Mouse (Mus musculus) bone marrow macrophage, adult 2 months (primary cell): ENCODE measurements around the gene Cyp26c1.

ENCODE experiments used
- CTCF ChIP-seq: IDR thresholded peaks from 2 replicates; pipeline ENCODE4 v1.5.1; 2012; ENCODE audit warnings: low read depth, mild to moderate bottlenecking, low read length, moderate library complexity
- POLR2A ChIP-seq: IDR thresholded peaks from 2 replicates; pipeline ENCODE4 v1.6.1; 2012; ENCODE audit warnings: mild to moderate bottlenecking, low read depth, low read length, borderline replicate concordance

DNA sequence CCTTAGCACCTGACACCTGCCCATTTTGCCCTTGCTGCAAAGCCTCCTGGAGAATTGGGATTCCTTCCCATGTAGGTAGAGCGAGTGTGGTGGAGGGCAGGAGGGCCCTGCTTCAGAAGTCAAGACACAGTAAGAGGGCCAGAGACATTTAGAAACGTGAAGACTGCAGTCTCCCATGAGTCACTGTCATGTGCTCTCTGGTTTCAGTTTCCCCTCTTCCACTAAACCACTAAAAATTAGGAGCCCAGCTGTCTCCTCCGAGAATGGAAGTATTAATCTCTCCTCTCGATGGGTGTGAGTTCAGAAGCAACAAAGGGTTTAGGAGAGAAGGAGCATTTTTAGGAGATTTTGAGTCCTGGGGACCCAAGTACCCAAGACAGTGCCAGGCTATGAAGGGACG, 4.1 kb downstream of the Cyp26c1 start:
- no peak for TF ChIP-seq POLR2A
- no peak for TF ChIP-seq CTCF
